Mouse (Mus musculus) liver, adult 2 months (tissue): Measurements from ENCODE around the gene Kif3a. TPM values are rescaled to one million over a fixed set of nuclear protein-coding genes. Genes with fewer than 3 reads are reported as not detected.

ENCODE experiments used
- DNase-seq: peaks from one replicate; pipeline ENCODE4 v3.0.0-alpha.2; 2011; ENCODE audit warnings: low read depth, low spot score; ENCODE audit errors: extremely low read depth
- H3K27ac ChIP-seq: fragments of 200-500 bp; replicated peaks from 2 replicates; pipeline ENCODE4 v1.5.1; 2012; ENCODE audit warnings: low read depth, mild to moderate bottlenecking, control low read depth, inconsistent platforms, low read length; ENCODE audit not compliant: insufficient read depth
- H3K27me3 ChIP-seq: fragments of 200-500 bp; 2 replicates; pipeline ENCODE4 v1.6.1; 2012; ENCODE audit warnings: mild to moderate bottlenecking, moderate library complexity, low read length, inconsistent platforms; ENCODE audit not compliant: control insufficient read depth, insufficient read depth
- H3K36me3 ChIP-seq: fragments of 200-500 bp; 2 replicates; pipeline ENCODE4 v1.6.1; 2012; ENCODE audit warnings: low read length, inconsistent platforms; ENCODE audit not compliant: control insufficient read depth, insufficient read depth
- H3K4me1 ChIP-seq: fragments of 200-500 bp; 2 replicates; pipeline ENCODE4 v1.6.1; 2011; ENCODE audit warnings: low read length; ENCODE audit not compliant: control insufficient read depth, insufficient read depth
- H3K4me3 ChIP-seq: fragments of 200-500 bp; 2 replicates; pipeline ENCODE4 v1.5.1; 2011; ENCODE audit warnings: low read depth, mild to moderate bottlenecking, control low read depth, low read length, moderate library complexity; ENCODE audit not compliant: insufficient read depth
- H3K79me2 ChIP-seq: fragments of 200-500 bp; 2 replicates; pipeline ENCODE4 v1.6.1; 2012; ENCODE audit warnings: inconsistent platforms, mild to moderate bottlenecking, low read length, moderate library complexity; ENCODE audit not compliant: control insufficient read depth, insufficient read depth
- H3K9ac ChIP-seq: fragments of 200-500 bp; 2 replicates; pipeline ENCODE4 v1.6.1; 2012; ENCODE audit warnings: low read depth, mild to moderate bottlenecking, control low read depth, inconsistent platforms, low read length
- CTCF ChIP-seq: fragments of 200-500 bp; IDR thresholded peaks from 2 replicates; pipeline ENCODE4 v1.5.1; 2011; ENCODE audit warnings: low read depth, low read length, control low read depth
- POLR2A ChIP-seq: fragments of 200-500 bp; IDR thresholded peaks from 2 replicates; pipeline ENCODE4 v1.6.1; 2011; ENCODE audit warnings: low read length, control low read depth; ENCODE audit not compliant: insufficient read depth; ENCODE audit errors: extremely low read depth
- WGBS: fragments of 180-500 bp; shearing (Covaris S2); methylation state at CpG from one replicate; pipeline ENCODE4 v1.1.7; 2018; 5-methylcytosine and 5-hydroxymethylcytosine counted together
- polyA plus RNA-seq: library from polyadenylated mRNA; depleted of rRNA; stranded (reverse); fragments of >200 nt; gene quantifications from 2 replicates; pipeline ENCODE4 v1.2.3, GENCODE M21; 2012
- total RNA-seq: library from RNA; depleted of rRNA; stranded (reverse); fragments of >200 nt; gene quantifications from 2 replicates; pipeline ENCODE4 v1.2.3, GENCODE M21; 2014

Gene Kif3a
- total and polyA plus RNA-seq, 2 experiments, result 1.2 to 2.7 TPM

GRCm38 (mm10) chr11:53626802-53627373 is 59.7 kb downstream of the Kif3a start:
- H3K4me3 ChIP-seq, result no peak overlapping the region
- H3K27ac ChIP-seq, result no peak overlapping the region
- H3K27me3 ChIP-seq, result no peaks in the 10 kb centered on the region
- no peak for DNase-seq
- H3K36me3 ChIP-seq, result no peaks in the 10 kb centered on the region
- no peaks in the 10 kb centered on the region for H3K4me1 ChIP-seq
- TF ChIP-seq CTCF, result no peak
- no peak for TF ChIP-seq POLR2A
- WGBS, result 85% methylated on average over 17 of the region's 17 CpGs
- H3K9ac ChIP-seq, result no peak overlapping the region
- H3K79me2 ChIP-seq, result no peaks in the 10 kb centered on the region

GRCm38 (mm10) chr11:53627859-53628258 is 60.7 kb downstream of the Kif3a start:
- WGBS, result 29% methylated on average over 1 of the region's 1 CpGs
- Histone ChIP-seq H3K27ac (no peak overlapping the region), H3K27me3 (no peaks in the 10 kb centered on the region), H3K79me2 (no peaks in the 10 kb centered on the region), H3K9ac (no peak overlapping the region), H3K4me1 (no peaks in the 10 kb centered on the region), H3K4me3 (no peak overlapping the region), H3K36me3 (no peaks in the 10 kb centered on the region)
- TF ChIP-seq CTCF (peak; percentile 57), POLR2A (no peak)
- DNase-seq, result peak; percentile 48

GRCm38 (mm10) chr11:53632122-53632733 is 65.0 kb downstream of the Kif3a start:
- Histone ChIP-seq H3K79me2 (no peaks in the 10 kb centered on the region), H3K4me3 (no peak overlapping the region), H3K4me1 (no peaks in the 10 kb centered on the region), H3K27ac (no peak overlapping the region), H3K27me3 (peaks cover 10% of the 10 kb centered on the region), H3K36me3 (no peaks in the 10 kb centered on the region), H3K9ac (no peak overlapping the region)
- no peak for TF ChIP-seq CTCF
- no peak for TF ChIP-seq POLR2A
- DNase-seq, result no peak
- 79% methylated on average over 14 of the region's 14 CpGs for WGBS

GRCm38 (mm10) chr11:53633644-53634043 is 66.5 kb downstream of the Kif3a start:
- H3K36me3 ChIP-seq, result no peaks in the 10 kb centered on the region
- TF ChIP-seq POLR2A (no peak), CTCF (no peak)
- no peak overlapping the region for H3K27ac ChIP-seq
- no peak for DNase-seq
- H3K4me1 ChIP-seq, result no peaks in the 10 kb centered on the region
- H3K4me3 ChIP-seq, result no peak overlapping the region
- WGBS, result 88% methylated on average over 7 of the region's 7 CpGs
- H3K27me3 ChIP-seq, result peaks cover 10% of the 10 kb centered on the region
- H3K9ac ChIP-seq, result no peak overlapping the region
- no peaks in the 10 kb centered on the region for H3K79me2 ChIP-seq

GRCm38 (mm10) chr11:53634556-53634955 is 67.4 kb downstream of the Kif3a start, which contains the start of gene Il13:
Gene Il13 (minus strand): TSS chr11:53634702.
- Histone ChIP-seq H3K36me3 (no peaks in the 10 kb centered on the region), H3K79me2 (no peaks in the 10 kb centered on the region), H3K9ac (no peak within 1 kb of the TSS), H3K27ac (no peak within 1 kb of the TSS), H3K4me1 (no peaks in the 10 kb centered on the region), H3K27me3 (peaks cover 10% of the 10 kb centered on the region), H3K4me3 (no peak within 1 kb of the TSS)
- TF ChIP-seq POLR2A (no peak), CTCF (no peak)
- no peak for DNase-seq
- 95% methylated on average over 8 of the region's 8 CpGs for WGBS

- TF ChIP-seq POLR2A, result no peak
- TF ChIP-seq CTCF, result no peak
- Histone ChIP-seq H3K9ac (no peak overlapping the region), H3K4me3 (no peak overlapping the region), H3K4me1 (no peaks in the 10 kb centered on the region), H3K79me2 (no peaks in the 10 kb centered on the region), H3K27me3 (peaks cover 10% of the 10 kb centered on the region), H3K27ac (no peak overlapping the region), H3K36me3 (no peaks in the 10 kb centered on the region)
- WGBS, result 64% methylated on average over 9 of the region's 9 CpGs
- no peak for DNase-seq
These were observed 68.5 kb downstream of the Kif3a start for GRCm38 (mm10) chr11:53635590-53636182.
